Mouse (Mus musculus): ENCODE results near the gene Sap25. TPM values are rescaled to one million over a fixed set of nuclear protein-coding genes. Genes with fewer than 3 reads are reported as not detected.

Sap25 gene
- polyA plus RNA-seq, 1 experiment from 2014 or later: 2.8 TPM

- H3K4me1 ChIP-seq (ENCODE audit: control insufficient read depth, insufficient read depth, low read length): no peaks in the 10 kb centered on the region
- under 1% methylated on average over 61 of the region's 62 CpGs for WGBS
- H3K27ac ChIP-seq (replicated peaks; ENCODE audit: low read depth, low read length): peak within 1 kb of the TSS; percentile 28; the same call in 1 of the 2 replicates
- no peaks in the 10 kb centered on the region for H3K27me3 ChIP-seq (ENCODE audit: control insufficient read depth, insufficient read depth, low read length)
- H3K9ac ChIP-seq (replicated peaks; ENCODE audit: low read length): peak within 1 kb of the TSS; percentile 74
- H3K4me3 ChIP-seq (ENCODE audit: low read depth, low read length): peak within 1 kb of the TSS; percentile 70
- no peaks in the 10 kb centered on the region for H3K36me3 ChIP-seq (replicated peaks; ENCODE audit: control insufficient read depth, insufficient read depth, low read depth, low read length)
- ATAC-seq (replicated peaks; ENCODE audit: insufficient number of reproducible peaks, low FRiP score, low TSS enrichment, low read depth): peak; percentile 98
- no peaks in the 10 kb centered on the region for H3K9me3 ChIP-seq (replicated peaks; ENCODE audit: control insufficient read depth, low read length)
- peak; percentile 99 for DNase-seq (ENCODE audit: low spot score)
- peak within 1 kb of the TSS; percentile 91 for H3K4me2 ChIP-seq (ENCODE audit: low read depth, low read length)
These were observed 43.4 kb downstream of the Sap25 start, which contains the start of gene Agfg2 for GRCm38 (mm10) chr5:137684294-137685123. Gene Agfg2 (minus strand): TSS chr5:137684726.

DNA sequence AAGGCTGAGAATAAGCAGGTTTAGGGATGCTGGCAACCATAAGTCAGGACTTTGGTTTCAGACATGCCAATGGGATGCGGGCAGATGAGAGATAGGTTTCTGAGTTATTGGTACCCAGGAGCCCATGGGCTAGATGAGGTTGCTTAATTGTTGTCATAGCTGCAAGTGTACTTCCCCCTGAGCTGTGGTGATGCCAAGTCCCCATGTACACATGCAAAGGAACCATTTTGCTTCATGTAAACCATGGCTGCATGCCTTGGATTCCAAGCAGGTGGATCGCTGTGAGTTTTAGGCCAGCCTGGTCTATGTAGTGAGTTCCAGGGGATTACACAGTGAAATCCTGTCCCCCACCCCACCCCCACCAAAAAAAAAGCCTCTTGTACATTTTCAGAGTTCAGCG, 44.5 kb downstream of the Sap25 start:
- Histone ChIP-seq H3K4me1 (ENCODE audit: control insufficient read depth, insufficient read depth, low read length) (no peaks in the 10 kb centered on the region), H3K4me3 (ENCODE audit: low read depth, low read length) (no peak overlapping the region), H3K36me3 (replicated peaks; ENCODE audit: control insufficient read depth, insufficient read depth, low read depth, low read length) (no peaks in the 10 kb centered on the region), H3K27me3 (ENCODE audit: control insufficient read depth, insufficient read depth, low read length) (no peaks in the 10 kb centered on the region), H3K4me2 (ENCODE audit: low read depth, low read length) (no peak overlapping the region), H3K9me3 (replicated peaks; ENCODE audit: control insufficient read depth, low read length) (no peaks in the 10 kb centered on the region), H3K27ac (replicated peaks; ENCODE audit: low read depth, low read length) (no peak overlapping the region), H3K9ac (replicated peaks; ENCODE audit: low read length) (no peak overlapping the region)
- 92% methylated on average over 3 of the region's 3 CpGs for WGBS
- no peak for DNase-seq (ENCODE audit: low spot score)
- no peak for ATAC-seq (replicated peaks; ENCODE audit: insufficient number of reproducible peaks, low FRiP score, low TSS enrichment, low read depth)

DNA sequence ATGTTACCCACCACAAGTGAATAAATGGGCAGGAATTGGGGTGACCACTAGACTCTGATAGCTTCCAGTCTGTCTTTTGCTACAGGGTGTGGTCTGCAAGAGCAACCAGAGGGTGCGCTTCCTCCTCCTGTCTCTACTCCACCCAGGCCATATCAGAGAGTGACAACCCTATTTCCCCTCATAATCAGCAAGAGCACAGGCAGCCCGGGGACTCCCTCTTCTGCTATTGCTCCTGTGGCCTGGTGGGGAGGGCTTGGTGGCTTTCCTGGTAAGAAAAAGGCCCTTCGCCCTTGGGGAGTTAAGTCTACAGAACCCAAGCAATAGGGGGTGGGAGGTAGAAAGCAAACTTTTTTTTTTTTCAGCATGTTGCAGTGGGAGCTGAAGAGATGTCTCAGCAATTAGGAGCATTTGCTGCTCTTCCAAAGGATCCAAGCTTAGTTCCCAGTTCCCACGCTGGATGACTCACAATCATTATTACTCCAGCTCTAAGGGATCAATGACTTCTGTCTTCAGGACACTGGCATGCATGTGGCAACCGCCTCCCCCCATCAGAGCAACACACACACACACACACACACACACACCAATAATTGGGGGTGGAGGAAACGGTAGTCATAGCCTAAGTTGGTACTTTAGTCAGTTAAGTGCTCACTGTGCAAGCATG, 45.1 kb downstream of the Sap25 start:
- WGBS: 77% methylated on average over 6 of the region's 6 CpGs
- no peak overlapping the region for H3K9ac ChIP-seq (replicated peaks; ENCODE audit: low read length)
- no peaks in the 10 kb centered on the region for H3K4me1 ChIP-seq (ENCODE audit: control insufficient read depth, insufficient read depth, low read length)
- no peak overlapping the region for H3K4me3 ChIP-seq (ENCODE audit: low read depth, low read length)
- no peaks in the 10 kb centered on the region for H3K36me3 ChIP-seq (replicated peaks; ENCODE audit: control insufficient read depth, insufficient read depth, low read depth, low read length)
- no peak overlapping the region for H3K27ac ChIP-seq (replicated peaks; ENCODE audit: low read depth, low read length)
- DNase-seq (ENCODE audit: low spot score) (no peak), ATAC-seq (replicated peaks; ENCODE audit: insufficient number of reproducible peaks, low FRiP score, low TSS enrichment, low read depth) (no peak)
- no peaks in the 10 kb centered on the region for H3K27me3 ChIP-seq (ENCODE audit: control insufficient read depth, insufficient read depth, low read length)
- H3K9me3 ChIP-seq (replicated peaks; ENCODE audit: control insufficient read depth, low read length): no peaks in the 10 kb centered on the region
- no peak overlapping the region for H3K4me2 ChIP-seq (ENCODE audit: low read depth, low read length)

DNA sequence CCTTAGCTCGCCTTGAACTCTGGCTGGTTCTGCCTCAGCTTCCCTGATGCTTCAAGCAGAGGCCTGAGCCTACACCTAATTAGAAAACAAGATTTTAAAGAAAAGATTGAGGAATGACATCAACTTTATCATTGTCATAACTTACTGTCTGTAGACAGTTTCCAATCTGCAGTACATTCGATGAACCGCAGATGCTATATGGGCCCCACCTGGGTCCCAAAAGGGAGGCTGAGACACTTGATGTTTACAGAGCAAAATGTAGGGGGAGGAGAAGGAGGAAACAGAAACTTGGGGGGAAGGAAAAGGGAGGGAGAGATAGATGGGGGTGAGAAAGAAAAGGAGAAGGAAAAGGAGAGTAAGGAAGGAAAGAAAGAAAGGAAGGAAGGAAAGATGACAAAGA, 48.8 kb downstream of the Sap25 start:
- no peak overlapping the region for H3K9ac ChIP-seq (replicated peaks; ENCODE audit: low read length)
- H3K36me3 ChIP-seq (replicated peaks; ENCODE audit: control insufficient read depth, insufficient read depth, low read depth, low read length): no peaks in the 10 kb centered on the region
- H3K4me3 ChIP-seq (ENCODE audit: low read depth, low read length): no peak overlapping the region
- ATAC-seq (replicated peaks; ENCODE audit: insufficient number of reproducible peaks, low FRiP score, low TSS enrichment, low read depth): no peak
- 85% methylated on average over 3 of the region's 3 CpGs for WGBS
- H3K4me1 ChIP-seq (ENCODE audit: control insufficient read depth, insufficient read depth, low read length): no peaks in the 10 kb centered on the region
- DNase-seq (ENCODE audit: low spot score): no peak
- H3K27me3 ChIP-seq (ENCODE audit: control insufficient read depth, insufficient read depth, low read length): no peaks in the 10 kb centered on the region
- H3K27ac ChIP-seq (replicated peaks; ENCODE audit: low read depth, low read length): no peak overlapping the region
- no peaks in the 10 kb centered on the region for H3K9me3 ChIP-seq (replicated peaks; ENCODE audit: control insufficient read depth, low read length)
- no peak overlapping the region for H3K4me2 ChIP-seq (ENCODE audit: low read depth, low read length)

GRCm38 (mm10) chr5:137690531-137690930, 49.4 kb downstream of the Sap25 start:
- Histone ChIP-seq H3K9ac (replicated peaks; ENCODE audit: low read length) (no peak overlapping the region), H3K9me3 (replicated peaks; ENCODE audit: control insufficient read depth, low read length) (no peaks in the 10 kb centered on the region), H3K4me1 (ENCODE audit: control insufficient read depth, insufficient read depth, low read length) (no peaks in the 10 kb centered on the region), H3K4me2 (ENCODE audit: low read depth, low read length) (no peak overlapping the region), H3K4me3 (ENCODE audit: low read depth, low read length) (no peak overlapping the region), H3K36me3 (replicated peaks; ENCODE audit: control insufficient read depth, insufficient read depth, low read depth, low read length) (no peaks in the 10 kb centered on the region), H3K27ac (replicated peaks; ENCODE audit: low read depth, low read length) (no peak overlapping the region), H3K27me3 (ENCODE audit: control insufficient read depth, insufficient read depth, low read length) (no peaks in the 10 kb centered on the region)
- DNase-seq (ENCODE audit: low spot score): no peak
- no peak for ATAC-seq (replicated peaks; ENCODE audit: insufficient number of reproducible peaks, low FRiP score, low TSS enrichment, low read depth)
- 63% methylated on average over 9 of the region's 9 CpGs for WGBS

- Histone ChIP-seq H3K4me2 (ENCODE audit: low read depth, low read length) (no peak overlapping the region), H3K27ac (replicated peaks; ENCODE audit: low read depth, low read length) (no peak overlapping the region), H3K27me3 (ENCODE audit: control insufficient read depth, insufficient read depth, low read length) (no peaks in the 10 kb centered on the region), H3K36me3 (replicated peaks; ENCODE audit: control insufficient read depth, insufficient read depth, low read depth, low read length) (no peaks in the 10 kb centered on the region), H3K9ac (replicated peaks; ENCODE audit: low read length) (no peak overlapping the region), H3K4me1 (ENCODE audit: control insufficient read depth, insufficient read depth, low read length) (no peaks in the 10 kb centered on the region), H3K4me3 (ENCODE audit: low read depth, low read length) (no peak overlapping the region), H3K9me3 (replicated peaks; ENCODE audit: control insufficient read depth, low read length) (no peaks in the 10 kb centered on the region)
- no peak for ATAC-seq (replicated peaks; ENCODE audit: insufficient number of reproducible peaks, low FRiP score, low TSS enrichment, low read depth)
- DNase-seq (ENCODE audit: low spot score): no peak
- WGBS: 64% methylated on average over 1 of the region's 1 CpGs
These were observed 50.7 kb downstream of the Sap25 start for GRCm38 (mm10) chr5:137691881-137692280.

Other genes with a start within 250 kb of the Sap25 start
- gene Zan, start 164.3 kb upstream of the Sap25 start, polyA plus RNA-seq (2014; fragmentation: Nextera tagmentation; extraction: Ambion mirVana): 0.04 and 0.06 TPM in 2 replicates
- gene Pop7, start 138.8 kb upstream of the Sap25 start, polyA plus RNA-seq (2014; fragmentation: Nextera tagmentation; extraction: Ambion mirVana): 54.0 and 55.9 TPM in 2 replicates
- gene Gigyf1, start 122.8 kb upstream of the Sap25 start, polyA plus RNA-seq (2014; fragmentation: Nextera tagmentation; extraction: Ambion mirVana): 8.5 and 8.7 TPM in 2 replicates
- 0.63 and 0.95 TPM in 2 replicates for gene Epo, start 108.1 kb upstream of the Sap25 start, polyA plus RNA-seq (2014; fragmentation: Nextera tagmentation; extraction: Ambion mirVana)
- 352 and 367 TPM in 2 replicates for gene Gnb2, start 107.8 kb upstream of the Sap25 start, polyA plus RNA-seq (2014; fragmentation: Nextera tagmentation; extraction: Ambion mirVana)
- gene Actl6b, start 87.8 kb upstream of the Sap25 start, polyA plus RNA-seq (2014; fragmentation: Nextera tagmentation; extraction: Ambion mirVana): 6.5 and 9.3 TPM in 2 replicates
- gene Tfr2, start 71.5 kb upstream of the Sap25 start, polyA plus RNA-seq (2014; fragmentation: Nextera tagmentation; extraction: Ambion mirVana): 0.91 and 1.1 TPM in 2 replicates
- 17.4 and 19.4 TPM in 2 replicates for gene Mospd3, start 40.3 kb upstream of the Sap25 start, polyA plus RNA-seq (2014; fragmentation: Nextera tagmentation; extraction: Ambion mirVana)
- gene Pcolce, start 27.6 kb upstream of the Sap25 start, polyA plus RNA-seq (2014; fragmentation: Nextera tagmentation; extraction: Ambion mirVana): 133 and 142 TPM in 2 replicates
- gene Fbxo24, start 12.3 kb upstream of the Sap25 start, polyA plus RNA-seq (2014; fragmentation: Nextera tagmentation; extraction: Ambion mirVana): 0.13 TPM in 1 of 2 replicates, not detected in the other
- 28.4 and 30.0 TPM in 2 replicates for gene Lrch4, start 12.2 kb upstream of the Sap25 start, polyA plus RNA-seq (2014; fragmentation: Nextera tagmentation; extraction: Ambion mirVana)
- 3.7 and 4.8 TPM in 2 replicates for gene Gm20605, start 12.2 kb upstream of the Sap25 start, polyA plus RNA-seq (2014; fragmentation: Nextera tagmentation; extraction: Ambion mirVana)
- 0.10 and 0.53 TPM in 2 replicates for gene Irs3, start 4.4 kb downstream of the Sap25 start, polyA plus RNA-seq (2014; fragmentation: Nextera tagmentation; extraction: Ambion mirVana)
- gene Agfg2, start 43.4 kb downstream of the Sap25 start, polyA plus RNA-seq (2014; fragmentation: Nextera tagmentation; extraction: Ambion mirVana): 11.8 and 11.9 TPM in 2 replicates
- 1.6 and 2.5 TPM in 2 replicates for gene Nyap1, start 100.3 kb downstream of the Sap25 start, polyA plus RNA-seq (2014; fragmentation: Nextera tagmentation; extraction: Ambion mirVana)
- gene Tsc22d4, start 104.4 kb downstream of the Sap25 start, polyA plus RNA-seq (2014; fragmentation: Nextera tagmentation; extraction: Ambion mirVana): 76.1 and 78.8 TPM in 2 replicates
- gene Ppp1r35, start 137.5 kb downstream of the Sap25 start, polyA plus RNA-seq (2014; fragmentation: Nextera tagmentation; extraction: Ambion mirVana): 57.6 and 65.1 TPM in 2 replicates
- gene Mepce, start 146.3 kb downstream of the Sap25 start, polyA plus RNA-seq (2014; fragmentation: Nextera tagmentation; extraction: Ambion mirVana): 11.5 and 12.5 TPM in 2 replicates
- gene Zcwpw1, start 146.5 kb downstream of the Sap25 start, polyA plus RNA-seq (2014; fragmentation: Nextera tagmentation; extraction: Ambion mirVana): 22.0 and 23.1 TPM in 2 replicates
- 0.28 TPM in 1 of 2 replicates, not detected in the other for gene Pilra, start 194.9 kb downstream of the Sap25 start, polyA plus RNA-seq (2014; fragmentation: Nextera tagmentation; extraction: Ambion mirVana)
- gene Pilrb1, start 216.8 kb downstream of the Sap25 start, polyA plus RNA-seq (2014; fragmentation: Nextera tagmentation; extraction: Ambion mirVana): 0.40 TPM in 1 of 2 replicates, not detected in the other
- gene Pilrb2, start 230.5 kb downstream of the Sap25 start, polyA plus RNA-seq (2014; fragmentation: Nextera tagmentation; extraction: Ambion mirVana): not detected in 2 replicates